Mouse (Mus musculus): ENCODE measurements around the gene Rabep1. TPM values are rescaled to one million over a fixed set of nuclear protein-coding genes. Genes with fewer than 3 reads are reported as not detected.

Gene Rabep1
- polyA plus RNA-seq, 1 experiment from 2014 or later: 39.6 TPM

GRCm38 (mm10) chr11:70972586-70972985, 128.0 kb downstream of the Rabep1 start:
- no peak for DNase-seq (ENCODE audit: low spot score)
- WGBS: 72% methylated on average over 1 of the region's 1 CpGs
- Histone ChIP-seq H3K27me3 (replicated peaks; ENCODE audit: low read depth, poor library complexity, severe bottlenecking) (no peaks in the 10 kb centered on the region), H3K4me1 (peaks cover 21% of the 10 kb centered on the region), H3K4me3 (no peak overlapping the region), H3K9me3 (no peaks in the 10 kb centered on the region), H3K36me3 (replicated peaks) (peaks cover 58% of the 10 kb centered on the region), H3K27ac (replicated peaks) (no peak overlapping the region)

- no peaks in the 10 kb centered on the region for H3K27me3 ChIP-seq (replicated peaks; ENCODE audit: low read depth, poor library complexity, severe bottlenecking)
- no peaks in the 10 kb centered on the region for H3K9me3 ChIP-seq
- peaks cover 70% of the 10 kb centered on the region for H3K36me3 ChIP-seq (replicated peaks)
- WGBS: 78% methylated on average over 4 of the region's 4 CpGs
- no peak overlapping the region for H3K4me3 ChIP-seq
- peak; percentile 20 for DNase-seq (ENCODE audit: low spot score)
- no peak overlapping the region for H3K27ac ChIP-seq (replicated peaks)
- H3K4me1 ChIP-seq: peaks cover 11% of the 10 kb centered on the region
These were observed 129.4 kb downstream of the Rabep1 start for GRCm38 (mm10) chr11:70973947-70974346.

GRCm38 (mm10) chr11:70975193-70975592, 130.6 kb downstream of the Rabep1 start:
- Histone ChIP-seq H3K4me1 (peaks cover 8% of the 10 kb centered on the region), H3K36me3 (replicated peaks) (peaks cover 83% of the 10 kb centered on the region), H3K9me3 (no peaks in the 10 kb centered on the region), H3K27ac (replicated peaks) (no peak overlapping the region), H3K27me3 (replicated peaks; ENCODE audit: low read depth, poor library complexity, severe bottlenecking) (no peaks in the 10 kb centered on the region), H3K4me3 (no peak overlapping the region)
- 78% methylated on average over 2 of the region's 2 CpGs for WGBS
- no peak for DNase-seq (ENCODE audit: low spot score)

- no peaks in the 10 kb centered on the region for H3K27me3 ChIP-seq (replicated peaks; ENCODE audit: low read depth, poor library complexity, severe bottlenecking)
- no peak overlapping the region for H3K4me3 ChIP-seq
- H3K36me3 ChIP-seq (replicated peaks): peaks cover 92% of the 10 kb centered on the region
- 89% methylated on average over 6 of the region's 6 CpGs for WGBS
- no peak overlapping the region for H3K27ac ChIP-seq (replicated peaks)
- no peak for DNase-seq (ENCODE audit: low spot score)
- no peaks in the 10 kb centered on the region for H3K9me3 ChIP-seq
- H3K4me1 ChIP-seq: peaks cover 13% of the 10 kb centered on the region
These were observed 132.7 kb downstream of the Rabep1 start for GRCm38 (mm10) chr11:70977293-70977692.

- 88% methylated on average over 6 of the region's 6 CpGs for WGBS
- Histone ChIP-seq H3K4me3 (no peak overlapping the region), H3K27ac (replicated peaks) (no peak overlapping the region), H3K9me3 (no peaks in the 10 kb centered on the region), H3K4me1 (peaks cover 13% of the 10 kb centered on the region), H3K27me3 (replicated peaks; ENCODE audit: low read depth, poor library complexity, severe bottlenecking) (no peaks in the 10 kb centered on the region), H3K36me3 (replicated peaks) (peaks cover 77% of the 10 kb centered on the region)
- no peak for DNase-seq (ENCODE audit: low spot score)
These were observed 135.7 kb downstream of the Rabep1 start for GRCm38 (mm10) chr11:70980232-70980631.

- no peaks in the 10 kb centered on the region for H3K27me3 ChIP-seq (replicated peaks; ENCODE audit: low read depth, poor library complexity, severe bottlenecking)
- WGBS: 93% methylated on average over 14 of the region's 14 CpGs
- no peaks in the 10 kb centered on the region for H3K9me3 ChIP-seq
- peaks cover 77% of the 10 kb centered on the region for H3K36me3 ChIP-seq (replicated peaks)
- DNase-seq (ENCODE audit: low spot score): no peak
- peak overlapping the region; percentile 96 for H3K4me3 ChIP-seq
- peaks cover 13% of the 10 kb centered on the region for H3K4me1 ChIP-seq
- H3K27ac ChIP-seq (replicated peaks): no peak overlapping the region
These were observed 136.4 kb downstream of the Rabep1 start for GRCm38 (mm10) chr11:70980751-70981510.

GRCm38 (mm10) chr11:70982030-70982429, 137.5 kb downstream of the Rabep1 start:
- Histone ChIP-seq H3K27me3 (replicated peaks; ENCODE audit: low read depth, poor library complexity, severe bottlenecking) (no peaks in the 10 kb centered on the region), H3K4me1 (peaks cover 13% of the 10 kb centered on the region), H3K27ac (replicated peaks) (peak overlapping the region; percentile 92), H3K4me3 (peak overlapping the region; percentile 96), H3K9me3 (no peaks in the 10 kb centered on the region), H3K36me3 (replicated peaks) (peaks cover 77% of the 10 kb centered on the region)
- no peak for DNase-seq (ENCODE audit: low spot score)
- 9% methylated on average over 12 of the region's 12 CpGs for WGBS

- no peaks in the 10 kb centered on the region for H3K9me3 ChIP-seq
- under 1% methylated on average over 64 of the region's 64 CpGs for WGBS
- H3K4me1 ChIP-seq: peaks cover 13% of the 10 kb centered on the region
- H3K27me3 ChIP-seq (replicated peaks; ENCODE audit: low read depth, poor library complexity, severe bottlenecking): no peaks in the 10 kb centered on the region
- peak; percentile 95 for DNase-seq (ENCODE audit: low spot score)
- peak within 1 kb of the TSS; percentile 92 for H3K27ac ChIP-seq (replicated peaks)
- peaks cover 77% of the 10 kb centered on the region for H3K36me3 ChIP-seq (replicated peaks)
- peak within 1 kb of the TSS; percentile 96 for H3K4me3 ChIP-seq
These were observed 138.1 kb downstream of the Rabep1 start, which contains the start of gene C1qbp for GRCm38 (mm10) chr11:70982557-70983228. C1qbp (minus strand) TSS chr11:70983026.

Other genes starting within 250 kb of the Rabep1 start
- not detected in 2 replicates for gene 4930544D05Rik, start 228.9 kb upstream of the Rabep1 start, polyA plus RNA-seq (2016; fragmentation: Nextera tagmentation; extraction: Ambion mirVana)
- not detected in 2 replicates for gene Chrne, start 225.6 kb upstream of the Rabep1 start, polyA plus RNA-seq (2016; fragmentation: Nextera tagmentation; extraction: Ambion mirVana)
- 0.26 and 0.76 TPM in 2 replicates for gene Gp1ba, start 205.7 kb upstream of the Rabep1 start, polyA plus RNA-seq (2016; fragmentation: Nextera tagmentation; extraction: Ambion mirVana)
- 89.7 and 91.9 TPM in 2 replicates for gene Rnf167, start 197.5 kb upstream of the Rabep1 start, polyA plus RNA-seq (2016; fragmentation: Nextera tagmentation; extraction: Ambion mirVana)
- gene Slc25a11, start 197.3 kb upstream of the Rabep1 start, polyA plus RNA-seq (2016; fragmentation: Nextera tagmentation; extraction: Ambion mirVana): 135 and 137 TPM in 2 replicates
- 2,153 and 2,165 TPM in 2 replicates for gene Pfn1, start 190.1 kb upstream of the Rabep1 start, polyA plus RNA-seq (2016; fragmentation: Nextera tagmentation; extraction: Ambion mirVana)
- gene Eno3, start 187.6 kb upstream of the Rabep1 start, polyA plus RNA-seq (2016; fragmentation: Nextera tagmentation; extraction: Ambion mirVana): 72.9 and 88.4 TPM in 2 replicates
- gene Spag7, start 175.4 kb upstream of the Rabep1 start, polyA plus RNA-seq (2016; fragmentation: Nextera tagmentation; extraction: Ambion mirVana): 181 and 185 TPM in 2 replicates
- 10.5 and 10.9 TPM in 2 replicates for gene Camta2, start 156.7 kb upstream of the Rabep1 start, polyA plus RNA-seq (2016; fragmentation: Nextera tagmentation; extraction: Ambion mirVana)
- gene Inca1, start 144.6 kb upstream of the Rabep1 start, polyA plus RNA-seq (2016; fragmentation: Nextera tagmentation; extraction: Ambion mirVana): 0.69 and 0.99 TPM in 2 replicates
- gene Kif1c, start 144.2 kb upstream of the Rabep1 start, polyA plus RNA-seq (2016; fragmentation: Nextera tagmentation; extraction: Ambion mirVana): 1.6 and 2.0 TPM in 2 replicates
- gene Zfp3, start 80.6 kb upstream of the Rabep1 start, polyA plus RNA-seq (2016; fragmentation: Nextera tagmentation; extraction: Ambion mirVana): 4.7 and 5.7 TPM in 2 replicates
- gene Scimp, start 32.2 kb upstream of the Rabep1 start, polyA plus RNA-seq (2016; fragmentation: Nextera tagmentation; extraction: Ambion mirVana): not detected in 2 replicates
- gene Nup88, start 125.2 kb downstream of the Rabep1 start, polyA plus RNA-seq (2016; fragmentation: Nextera tagmentation; extraction: Ambion mirVana): 146 and 151 TPM in 2 replicates
- 77.0 and 82.4 TPM in 2 replicates for gene Rpain, start 125.4 kb downstream of the Rabep1 start, polyA plus RNA-seq (2016; fragmentation: Nextera tagmentation; extraction: Ambion mirVana)
- gene C1qbp, start 138.2 kb downstream of the Rabep1 start, polyA plus RNA-seq (2016; fragmentation: Nextera tagmentation; extraction: Ambion mirVana): 346 and 351 TPM in 2 replicates
- gene Dhx33, start 159.7 kb downstream of the Rabep1 start, polyA plus RNA-seq (2016; fragmentation: Nextera tagmentation; extraction: Ambion mirVana): 30.4 and 32.4 TPM in 2 replicates
- 64.5 and 67.5 TPM in 2 replicates for gene Mis12, start 174.8 kb downstream of the Rabep1 start, polyA plus RNA-seq (2016; fragmentation: Nextera tagmentation; extraction: Ambion mirVana)
- gene Derl2, start 175.1 kb downstream of the Rabep1 start, polyA plus RNA-seq (2016; fragmentation: Nextera tagmentation; extraction: Ambion mirVana): 33.1 and 33.5 TPM in 2 replicates
- 118 and 150 TPM in 2 replicates for gene 6330403K07Rik, start 188.7 kb downstream of the Rabep1 start, polyA plus RNA-seq (2016; fragmentation: Nextera tagmentation; extraction: Ambion mirVana)

Measured in embryonic facial prominence, embryonic 10.5 days (tissue).